Mouse (Mus musculus) hindbrain, embryonic 11.5 days (tissue): ENCODE data around the gene Ccdc32. TPM values are rescaled to one million over a fixed set of nuclear protein-coding genes. Genes with fewer than 3 reads are reported as not detected.
"Not testable (repeated sequence)": the region's sequence is repeated elsewhere in the genome, so short reads cannot be mapped to it uniquely, and the experiment has no call there.

Experiments
- ATAC-seq: fragments of 200-750 bp; cut with Nextera tagmentation; 2 replicates; pipeline ENCODE4 v1.8.0; 2017; ENCODE audit warnings: mild to moderate bottlenecking, moderate TSS enrichment, moderate library complexity; ENCODE audit not compliant: low FRiP score
- DNase-seq: peaks from one replicate; pipeline ENCODE4 v3.0.0-alpha.2; 2015; ENCODE audit warnings: low spot score
- H3K27ac ChIP-seq: fragments of 300-500 bp; sonication (generic); 2 replicates; pipeline ENCODE4 v1.5.1; 2014; ENCODE audit warnings: mild to moderate bottlenecking, low read depth, low read length
- H3K27me3 ChIP-seq: fragments of 300-500 bp; sonication (generic); 2 replicates; pipeline ENCODE4 v1.6.1; 2014; ENCODE audit warnings: mild to moderate bottlenecking, low read length, moderate library complexity, mixed read lengths; ENCODE audit not compliant: control insufficient read depth, insufficient read depth
- H3K36me3 ChIP-seq: fragments of 300-500 bp; sonication (generic); 2 replicates; pipeline ENCODE4 v1.6.1; 2014; ENCODE audit warnings: mild to moderate bottlenecking, low read length, moderate library complexity, mixed read lengths; ENCODE audit not compliant: control insufficient read depth, insufficient read depth
- H3K4me1 ChIP-seq: fragments of 300-500 bp; sonication (generic); replicated peaks from 2 replicates; pipeline ENCODE4 v1.6.1; 2014; ENCODE audit warnings: low read length, mixed read lengths; ENCODE audit not compliant: control insufficient read depth, insufficient read depth
- H3K4me2 ChIP-seq: fragments of 300-500 bp; sonication (generic); replicated peaks from 2 replicates; pipeline ENCODE4 v1.6.1; 2014; ENCODE audit warnings: mild to moderate bottlenecking, low read depth, low read length
- H3K4me3 ChIP-seq: fragments of 300-500 bp; sonication (generic); 2 replicates; pipeline ENCODE4 v1.5.1; 2014; ENCODE audit warnings: low read depth, low read length
- H3K9ac ChIP-seq: fragments of 300-500 bp; sonication (generic); 2 replicates; pipeline ENCODE4 v1.6.1; 2014; ENCODE audit warnings: low read depth, low read length
- H3K9me3 ChIP-seq: fragments of 300-500 bp; sonication (generic); 2 replicates; pipeline ENCODE4 v1.6.1; 2016; ENCODE audit warnings: low read length; ENCODE audit not compliant: control insufficient read depth
- WGBS: fragments of 180-500 bp; shearing (Covaris S2); extraction: QIAGEN DNeasy Blood & Tissue Kit; methylation state at CpG from one replicate; pipeline ENCODE4 v1.1.7; 2014; 5-methylcytosine and 5-hydroxymethylcytosine counted together
- polyA plus RNA-seq: library from polyadenylated mRNA; unstranded; fragments of >200 nt; fragmentation: Nextera tagmentation; extraction: Ambion mirVana; gene quantifications from 2 replicates; pipeline ENCODE4 v1.2.1, GENCODE M21; 2014

The Ccdc32 gene
- polyA plus RNA-seq, 1 experiment from 2014 or later, result 23.3 TPM

- Histone ChIP-seq H3K4me1 (no peaks in the 10 kb centered on the region), H3K27me3 (no peaks in the 10 kb centered on the region), H3K36me3 (0 out of 2 replicates have a peak, but pooled peaks cover 2% of the 10 kb centered on the region), H3K27ac (peak overlapping the region; percentile 11; the same call in 1 of the 2 replicates), H3K4me3 (no peak overlapping the region), H3K9ac (no peak overlapping the region), H3K4me2 (no peak overlapping the region), H3K9me3 (no peaks in the 10 kb centered on the region)
- DNase-seq (peak; percentile 52), ATAC-seq (peak; percentile 38; the same call in 1 of the 2 replicates)
- 13% methylated on average over 5 of the region's 5 CpGs for WGBS
Measured at GRCm38 (mm10) chr2:119019131-119019530, 10.1 kb downstream of the Ccdc32 start.

- H3K27ac ChIP-seq, result peak overlapping the region; percentile 11; the same call in 1 of the 2 replicates
- H3K4me3 ChIP-seq, result no peak overlapping the region
- no peaks in the 10 kb centered on the region for H3K27me3 ChIP-seq
- 0 out of 2 replicates have a peak, but pooled peaks cover 2% of the 10 kb centered on the region for H3K36me3 ChIP-seq
- ATAC-seq (peak; percentile 71), DNase-seq (peak; percentile 45)
- H3K4me1 ChIP-seq, result no peaks in the 10 kb centered on the region
- H3K4me2 ChIP-seq, result no peak overlapping the region
- 53% methylated on average over 22 of the region's 22 CpGs for WGBS
- no peaks in the 10 kb centered on the region for H3K9me3 ChIP-seq
- H3K9ac ChIP-seq, result no peak overlapping the region
Measured at GRCm38 (mm10) chr2:119018391-119019122, 10.6 kb downstream of the Ccdc32 start.

GRCm38 (mm10) chr2:119017647-119018046 lies 11.5 kb downstream of the Ccdc32 start:
- no peaks in the 10 kb centered on the region for H3K4me1 ChIP-seq
- no peak overlapping the region for H3K4me3 ChIP-seq
- no peak overlapping the region for H3K4me2 ChIP-seq
- no peaks in the 10 kb centered on the region for H3K27me3 ChIP-seq
- H3K36me3 ChIP-seq, result 0 out of 2 replicates have a peak, but pooled peaks cover 2% of the 10 kb centered on the region
- no peak overlapping the region for H3K9ac ChIP-seq
- 88% methylated on average over 3 of the region's 3 CpGs for WGBS
- no peak for DNase-seq
- H3K27ac ChIP-seq, result no peak overlapping the region
- no peak for ATAC-seq
- H3K9me3 ChIP-seq, result no peaks in the 10 kb centered on the region

- not testable (repeated sequence) for H3K4me1 ChIP-seq, H3K27me3 ChIP-seq, H3K9ac ChIP-seq, DNase-seq, H3K4me3 ChIP-seq, H3K9me3 ChIP-seq, H3K27ac ChIP-seq, H3K4me2 ChIP-seq, ATAC-seq, H3K36me3 ChIP-seq
- 74% methylated on average over 4 of the region's 4 CpGs for WGBS
Measured at GRCm38 (mm10) chr2:119016312-119016711, 12.9 kb downstream of the Ccdc32 start.

GRCm38 (mm10) chr2:119015604-119016180 lies 13.5 kb downstream of the Ccdc32 start:
- ATAC-seq (no peak), DNase-seq (no peak)
- no peak overlapping the region for H3K4me2 ChIP-seq
- H3K27me3 ChIP-seq, result no peaks in the 10 kb centered on the region
- H3K27ac ChIP-seq, result no peak overlapping the region
- no peaks in the 10 kb centered on the region for H3K36me3 ChIP-seq
- H3K4me3 ChIP-seq, result no peak overlapping the region
- no peak overlapping the region for H3K9ac ChIP-seq
- H3K4me1 ChIP-seq, result no peaks in the 10 kb centered on the region
- H3K9me3 ChIP-seq, result no peaks in the 10 kb centered on the region
- 80% methylated on average over 12 of the region's 12 CpGs for WGBS

GRCm38 (mm10) chr2:119014989-119015388 lies 14.2 kb downstream of the Ccdc32 start:
- no peak for ATAC-seq
- H3K27ac ChIP-seq, result no peak overlapping the region
- H3K4me2 ChIP-seq, result no peak overlapping the region
- no peaks in the 10 kb centered on the region for H3K4me1 ChIP-seq
- 83% methylated on average over 7 of the region's 7 CpGs for WGBS
- H3K4me3 ChIP-seq, result no peak overlapping the region
- H3K9me3 ChIP-seq, result no peaks in the 10 kb centered on the region
- H3K9ac ChIP-seq, result no peak overlapping the region
- H3K27me3 ChIP-seq, result no peaks in the 10 kb centered on the region
- no peak for DNase-seq
- H3K36me3 ChIP-seq, result no peaks in the 10 kb centered on the region

- no peaks in the 10 kb centered on the region for H3K27me3 ChIP-seq
- no peak overlapping the region for H3K9ac ChIP-seq
- no peaks in the 10 kb centered on the region for H3K9me3 ChIP-seq
- no peak overlapping the region for H3K4me2 ChIP-seq
- WGBS, result 89% methylated on average over 2 of the region's 2 CpGs
- H3K36me3 ChIP-seq, result no peaks in the 10 kb centered on the region
- ATAC-seq (no peak), DNase-seq (no peak)
- no peak overlapping the region for H3K27ac ChIP-seq
- H3K4me3 ChIP-seq, result no peak overlapping the region
- no peaks in the 10 kb centered on the region for H3K4me1 ChIP-seq
Measured at GRCm38 (mm10) chr2:119009376-119009775, 19.8 kb downstream of the Ccdc32 start.

GRCm38 (mm10) chr2:119006886-119007285 lies 22.3 kb downstream of the Ccdc32 start:
- DNase-seq (no peak), ATAC-seq (no peak)
- H3K9me3 ChIP-seq, result no peaks in the 10 kb centered on the region
- H3K36me3 ChIP-seq, result no peaks in the 10 kb centered on the region
- no peak overlapping the region for H3K4me3 ChIP-seq
- no peaks in the 10 kb centered on the region for H3K27me3 ChIP-seq
- 85% methylated on average over 7 of the region's 7 CpGs for WGBS
- no peak overlapping the region for H3K27ac ChIP-seq
- no peak overlapping the region for H3K4me2 ChIP-seq
- no peaks in the 10 kb centered on the region for H3K4me1 ChIP-seq
- H3K9ac ChIP-seq, result no peak overlapping the region
